Mouse (Mus musculus) midbrain, embryonic 15.5 days (tissue): ENCODE data around the gene Prkag2. TPM values are rescaled to one million over a fixed set of nuclear protein-coding genes. Genes with fewer than 3 reads are reported as not detected.
A peak's percentile ranks its signal among the peaks of the same experiment; 100 is the strongest.

Source experiments
- ATAC-seq: fragments of 200-750 bp; cut with Nextera tagmentation; replicated peaks from 2 replicates; pipeline ENCODE4 v1.8.0; 2017; ENCODE audit warnings: moderate TSS enrichment
- H3K27ac ChIP-seq: fragments of 300-500 bp; sonication (generic); 2 replicates; pipeline ENCODE4 v1.5.1; 2015; ENCODE audit warnings: mild to moderate bottlenecking, inconsistent platforms
- H3K27me3 ChIP-seq: fragments of 300-500 bp; sonication (generic); replicated peaks from 2 replicates; pipeline ENCODE4 v1.6.1; 2015; ENCODE audit warnings: inconsistent platforms
- H3K36me3 ChIP-seq: fragments of 300-500 bp; sonication (generic); replicated peaks from 2 replicates; pipeline ENCODE4 v1.6.1; 2015; ENCODE audit warnings: inconsistent platforms
- H3K4me1 ChIP-seq: fragments of 300-500 bp; sonication (generic); 2 replicates; pipeline ENCODE4 v1.6.1; 2015; ENCODE audit warnings: inconsistent platforms
- H3K4me2 ChIP-seq: fragments of 300-500 bp; sonication (generic); 2 replicates; pipeline ENCODE4 v1.6.1; 2015; ENCODE audit warnings: inconsistent platforms, mild to moderate bottlenecking, moderate library complexity
- H3K4me3 ChIP-seq: fragments of 300-500 bp; sonication (generic); 2 replicates; pipeline ENCODE4 v1.5.1; 2015; ENCODE audit warnings: mild to moderate bottlenecking, inconsistent platforms
- H3K9ac ChIP-seq: fragments of 300-500 bp; sonication (generic); 2 replicates; pipeline ENCODE4 v1.6.1; 2015; ENCODE audit warnings: mild to moderate bottlenecking, inconsistent platforms
- H3K9me3 ChIP-seq: fragments of 300-500 bp; sonication (generic); 2 replicates; pipeline ENCODE4 v1.6.1; 2016; ENCODE audit warnings: inconsistent platforms
- WGBS: fragments of 180-500 bp; shearing (Covaris S2); methylation state at CpG from one replicate; pipeline ENCODE4 v1.1.7; 2015; ENCODE audit warnings: mixed read lengths; 5-methylcytosine and 5-hydroxymethylcytosine counted together
- polyA plus RNA-seq: library from polyadenylated mRNA; unstranded; fragments of >200 nt; fragmentation: Nextera tagmentation; extraction: Ambion mirVana; gene quantifications from 2 replicates; pipeline ENCODE4 v1.2.1, GENCODE M21; 2015

Prkag2 gene
- polyA plus RNA-seq, 1 experiment from 2014 or later = 102 TPM

- ATAC-seq = no peak
- no peaks in the 10 kb centered on the region for H3K27me3 ChIP-seq
Observed at GRCm38 (mm10) chr5:24915119-24915518, 185.3 kb downstream of the Prkag2 start.

GRCm38 (mm10) chr5:24913656-24914055 is 186.8 kb downstream of the Prkag2 start:
- Histone ChIP-seq H3K9me3 (no peaks in the 10 kb centered on the region), H3K4me1 (peaks cover 3% of the 10 kb centered on the region; the same call in 1 of the 2 replicates), H3K4me3 (no peak overlapping the region), H3K4me2 (no peak overlapping the region), H3K9ac (no peak overlapping the region), H3K27ac (no peak overlapping the region), H3K36me3 (no peaks in the 10 kb centered on the region), H3K27me3 (no peaks in the 10 kb centered on the region)
- ATAC-seq = no peak
- 81% methylated on average over 6 of the region's 6 CpGs for WGBS

More at GRCm38 (mm10) chr5:24915119-24915518, 185.3 kb downstream of the Prkag2 start:
- Histone ChIP-seq H3K36me3 (no peaks in the 10 kb centered on the region), H3K9me3 (no peaks in the 10 kb centered on the region), H3K4me1 (no peaks in the 10 kb centered on the region), H3K9ac (no peak overlapping the region), H3K4me2 (no peak overlapping the region), H3K27ac (no peak overlapping the region), H3K4me3 (no peak overlapping the region)
- 79% methylated on average over 5 of the region's 5 CpGs for WGBS

- Histone ChIP-seq H3K27me3 (no peaks in the 10 kb centered on the region), H3K36me3 (no peaks in the 10 kb centered on the region), H3K4me1 (peaks cover 24% of the 10 kb centered on the region), H3K4me3 (peak overlapping the region; percentile 69), H3K9ac (peak overlapping the region; percentile 79), H3K4me2 (peak overlapping the region; percentile 63), H3K9me3 (no peaks in the 10 kb centered on the region), H3K27ac (peak overlapping the region; percentile 96)
- WGBS = 13% methylated on average over 14 of the region's 19 CpGs
- ATAC-seq = peak; percentile 4; the same call in 1 of the 2 replicates
Observed at GRCm38 (mm10) chr5:24908820-24909716, 191.4 kb downstream of the Prkag2 start.

GRCm38 (mm10) chr5:24908141-24908819 is 192.2 kb downstream of the Prkag2 start:
- Histone ChIP-seq H3K36me3 (no peaks in the 10 kb centered on the region), H3K4me1 (peaks cover 28% of the 10 kb centered on the region), H3K9ac (peak overlapping the region; percentile 79), H3K4me2 (peak overlapping the region; percentile 63), H3K27me3 (no peaks in the 10 kb centered on the region), H3K9me3 (no peaks in the 10 kb centered on the region), H3K4me3 (peak overlapping the region; percentile 69), H3K27ac (peak overlapping the region; percentile 96)
- ATAC-seq = peak; percentile 96
- WGBS = under 1% methylated on average over 61 of the region's 87 CpGs

GRCm38 (mm10) chr5:24907737-24908136 is 192.7 kb downstream of the Prkag2 start:
- no peaks in the 10 kb centered on the region for H3K9me3 ChIP-seq
- peak overlapping the region; percentile 79 for H3K9ac ChIP-seq
- no peaks in the 10 kb centered on the region for H3K27me3 ChIP-seq
- peak overlapping the region; percentile 69 for H3K4me3 ChIP-seq
- peak; percentile 51 for ATAC-seq
- peak overlapping the region; percentile 96 for H3K27ac ChIP-seq
- H3K4me1 ChIP-seq = peaks cover 32% of the 10 kb centered on the region
- under 1% methylated on average over 26 of the region's 26 CpGs for WGBS
- peak overlapping the region; percentile 63 for H3K4me2 ChIP-seq
- no peaks in the 10 kb centered on the region for H3K36me3 ChIP-seq

GRCm38 (mm10) chr5:24906844-24907243 is 193.6 kb downstream of the Prkag2 start:
- no peaks in the 10 kb centered on the region for H3K27me3 ChIP-seq
- H3K36me3 ChIP-seq = no peaks in the 10 kb centered on the region
- H3K4me2 ChIP-seq = peak overlapping the region; percentile 63
- H3K9ac ChIP-seq = peak overlapping the region; percentile 79
- no peak overlapping the region for H3K27ac ChIP-seq
- WGBS = 41% methylated on average over 9 of the region's 9 CpGs
- H3K9me3 ChIP-seq = no peaks in the 10 kb centered on the region
- H3K4me1 ChIP-seq = peaks cover 32% of the 10 kb centered on the region
- H3K4me3 ChIP-seq = peak overlapping the region; percentile 69
- ATAC-seq = no peak

GRCm38 (mm10) chr5:24904941-24905340 is 195.5 kb downstream of the Prkag2 start:
- H3K9me3 ChIP-seq = no peaks in the 10 kb centered on the region
- no peaks in the 10 kb centered on the region for H3K27me3 ChIP-seq
- H3K4me3 ChIP-seq = no peak overlapping the region
- ATAC-seq = no peak
- no peak overlapping the region for H3K4me2 ChIP-seq
- H3K4me1 ChIP-seq = peaks cover 32% of the 10 kb centered on the region
- H3K36me3 ChIP-seq = no peaks in the 10 kb centered on the region
- no peak overlapping the region for H3K9ac ChIP-seq
- 71% methylated on average over 9 of the region's 9 CpGs for WGBS
- H3K27ac ChIP-seq = no peak overlapping the region

- H3K9me3 ChIP-seq = no peaks in the 10 kb centered on the region
- no peak overlapping the region for H3K9ac ChIP-seq
- H3K4me2 ChIP-seq = no peak overlapping the region
- no peak overlapping the region for H3K27ac ChIP-seq
- no peak for ATAC-seq
- 93% methylated on average over 8 of the region's 8 CpGs for WGBS
- peaks cover 32% of the 10 kb centered on the region for H3K4me1 ChIP-seq
- H3K27me3 ChIP-seq = no peaks in the 10 kb centered on the region
- no peaks in the 10 kb centered on the region for H3K36me3 ChIP-seq
- H3K4me3 ChIP-seq = no peak overlapping the region
Observed at GRCm38 (mm10) chr5:24904423-24904822, 196.0 kb downstream of the Prkag2 start.

GRCm38 (mm10) chr5:24904001-24904400 is 196.4 kb downstream of the Prkag2 start:
- Histone ChIP-seq H3K4me1 (peaks cover 32% of the 10 kb centered on the region), H3K9ac (no peak overlapping the region), H3K27me3 (no peaks in the 10 kb centered on the region), H3K9me3 (no peaks in the 10 kb centered on the region), H3K4me2 (no peak overlapping the region), H3K36me3 (no peaks in the 10 kb centered on the region), H3K4me3 (no peak overlapping the region), H3K27ac (no peak overlapping the region)
- no peak for ATAC-seq
- 96% methylated on average over 4 of the region's 4 CpGs for WGBS

- WGBS = 20% methylated on average over 4 of the region's 4 CpGs
- H3K27me3 ChIP-seq = no peaks in the 10 kb centered on the region
- H3K36me3 ChIP-seq = no peaks in the 10 kb centered on the region
- peaks cover 29% of the 10 kb centered on the region for H3K4me1 ChIP-seq
- H3K4me3 ChIP-seq = no peak overlapping the region
- H3K27ac ChIP-seq = no peak overlapping the region
- no peak for ATAC-seq
- no peak overlapping the region for H3K9ac ChIP-seq
- no peaks in the 10 kb centered on the region for H3K9me3 ChIP-seq
- H3K4me2 ChIP-seq = no peak overlapping the region
Observed at GRCm38 (mm10) chr5:24902835-24903234, 197.6 kb downstream of the Prkag2 start.

GRCm38 (mm10) chr5:24895606-24896005 is 204.8 kb downstream of the Prkag2 start:
- no peak overlapping the region for H3K4me3 ChIP-seq
- H3K36me3 ChIP-seq = no peaks in the 10 kb centered on the region
- H3K4me1 ChIP-seq = 0 out of 2 replicates have a peak, but pooled peaks cover 7% of the 10 kb centered on the region
- no peak overlapping the region for H3K27ac ChIP-seq
- H3K4me2 ChIP-seq = no peak overlapping the region
- no peaks in the 10 kb centered on the region for H3K27me3 ChIP-seq
- no peaks in the 10 kb centered on the region for H3K9me3 ChIP-seq
- ATAC-seq = no peak
- H3K9ac ChIP-seq = no peak overlapping the region
- WGBS = 95% methylated on average over 4 of the region's 4 CpGs

GRCm38 (mm10) chr5:24894814-24895213 is 205.6 kb downstream of the Prkag2 start:
- Histone ChIP-seq H3K9ac (no peak overlapping the region), H3K27me3 (no peaks in the 10 kb centered on the region), H3K27ac (no peak overlapping the region), H3K9me3 (no peaks in the 10 kb centered on the region), H3K4me1 (0 out of 2 replicates have a peak, but pooled peaks cover 7% of the 10 kb centered on the region), H3K36me3 (no peaks in the 10 kb centered on the region), H3K4me3 (no peak overlapping the region), H3K4me2 (no peak overlapping the region)
- no peak for ATAC-seq
- WGBS = 67% methylated on average over 1 of the region's 1 CpGs
